Mouse (Mus musculus): ENCODE data around the gene Utp11.

- TF ChIP-seq CTCF (IDR thresholded peaks at IDR 0.05) (no peak), EP300 (IDR thresholded peaks at IDR 0.05) (no peak)
Observed at GRCm38 (mm10) chr4:124646591-124646990, 46.8 kb downstream of the Utp11 start.
